Mouse (Mus musculus): ENCODE results near the gene Pde12.
"Not testable (repeated sequence)": the region's sequence is repeated elsewhere in the genome, so short reads cannot be mapped to it uniquely, and the experiment has no call there.

Pde12 gene

GRCm38 (mm10) chr14:26669292-26670073 is at the start of gene Pde12:
Gene Pde12, minus strand, starts transcription at chr14:26669883.
- peak; percentile 87 to 90 for DNase-seq

- not testable (repeated sequence) for DNase-seq
These were observed 35.6 kb upstream of the Pde12 start for GRCm38 (mm10) chr14:26705246-26705645.

- peak; percentile 5 to 10 for DNase-seq
These were observed 28.2 kb upstream of the Pde12 start for GRCm38 (mm10) chr14:26697912-26698311.

- DNase-seq = no peak
These were observed 23.3 kb upstream of the Pde12 start, which contains the start of gene Dnah12 for GRCm38 (mm10) chr14:26692974-26693373. Gene Dnah12, plus strand, starts transcription at chr14:26693274.

GRCm38 (mm10) chr14:26691363-26691762 is 21.7 kb upstream of the Pde12 start:
- no peak for DNase-seq

GRCm38 (mm10) chr14:26690727-26691126 is 21.0 kb upstream of the Pde12 start:
- no peak for DNase-seq

- DNase-seq = no peak
These were observed 6.1 kb upstream of the Pde12 start for GRCm38 (mm10) chr14:26675791-26676190.

- DNase-seq = peak; percentile 26 to 54
These were observed 5.7 kb upstream of the Pde12 start for GRCm38 (mm10) chr14:26675371-26675770.

- not testable (repeated sequence) for DNase-seq
These were observed 4.9 kb upstream of the Pde12 start for GRCm38 (mm10) chr14:26674476-26675169.

- DNase-seq = not testable (repeated sequence)
These were observed 2.4 kb upstream of the Pde12 start for GRCm38 (mm10) chr14:26671870-26672615.

- no peak for DNase-seq
These were observed 1.3 kb upstream of the Pde12 start for GRCm38 (mm10) chr14:26670964-26671363.

- peak; percentile 14 to 62 for DNase-seq
These were observed 1.1 kb downstream of the Pde12 start for GRCm38 (mm10) chr14:26668371-26669291.

- no peak for DNase-seq
These were observed 1.7 kb downstream of the Pde12 start for GRCm38 (mm10) chr14:26667991-26668370.

GRCm38 (mm10) chr14:26663851-26664250 is 5.8 kb downstream of the Pde12 start:
- no peak for DNase-seq

- no peak for DNase-seq
These were observed 7.2 kb downstream of the Pde12 start for GRCm38 (mm10) chr14:26662488-26662887.

- no peak for DNase-seq
These were observed 7.7 kb downstream of the Pde12 start for GRCm38 (mm10) chr14:26662016-26662415.

GRCm38 (mm10) chr14:26660233-26660632 is 9.4 kb downstream of the Pde12 start:
- DNase-seq = no peak

- DNase-seq = no peak
These were observed 11.5 kb downstream of the Pde12 start for GRCm38 (mm10) chr14:26658178-26658577.

- peak in 1 of 2 experiments; percentile 18 for DNase-seq
These were observed 17.8 kb downstream of the Pde12 start for GRCm38 (mm10) chr14:26651901-26652300.

- no peak for DNase-seq
These were observed 21.9 kb downstream of the Pde12 start for GRCm38 (mm10) chr14:26647811-26648210.

- peak in 1 of 2 experiments; percentile 17 for DNase-seq
These were observed 23.6 kb downstream of the Pde12 start for GRCm38 (mm10) chr14:26645989-26646650.

Measured in cerebellum, postnatal 14 days (tissue).